Mouse (Mus musculus): ENCODE data around the gene Bcat2. TPM values are rescaled to one million over a fixed set of nuclear protein-coding genes. Genes with fewer than 3 reads are reported as not detected.

Gene Bcat2
- total RNA-seq, 2 experiments from 2014 or later, result 56.3 to 63.9 TPM

DNA sequence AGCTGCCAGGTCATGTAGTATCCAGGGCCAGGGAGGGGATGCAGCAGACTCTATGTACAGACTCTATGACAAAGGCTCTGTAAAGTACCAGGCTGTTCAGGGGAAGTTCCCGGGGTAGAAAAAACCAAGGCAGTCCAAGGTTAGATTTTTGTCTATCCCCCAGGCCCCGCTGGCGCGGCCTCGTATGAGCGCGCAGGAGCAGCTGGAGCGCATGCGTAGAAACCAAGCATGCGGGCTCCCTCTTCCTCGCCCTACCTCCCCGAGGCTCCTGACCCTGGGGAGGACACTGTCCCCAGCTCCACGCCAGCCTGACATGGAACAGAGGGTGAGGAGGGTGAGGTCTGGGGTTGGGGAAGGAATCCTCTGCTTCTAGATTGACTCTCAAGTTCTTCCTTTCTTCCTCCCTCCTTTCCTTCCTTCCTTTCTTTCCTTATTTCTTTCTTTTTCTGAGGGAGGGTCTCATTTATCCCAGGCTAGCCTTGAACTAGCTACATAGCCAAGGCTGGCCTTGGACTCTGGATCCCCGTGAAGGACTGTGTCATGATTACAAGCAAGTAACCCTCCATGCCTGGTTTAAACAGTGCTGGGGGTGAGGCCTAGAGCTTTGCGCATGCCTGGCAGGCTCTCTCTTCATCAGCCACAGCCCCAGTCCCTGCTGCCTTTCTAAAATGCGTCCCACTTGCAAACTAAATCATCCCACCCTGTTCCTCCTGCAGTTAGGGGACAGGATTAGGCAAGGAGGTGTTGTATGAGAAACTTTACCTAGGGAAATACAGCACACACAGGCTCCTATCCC lies 20.1 kb upstream of the Bcat2 start:
- DNase-seq, result no peak

GRCm38 (mm10) chr7:45550821-45551511 lies 19.0 kb upstream of the Bcat2 start:
- no peak for DNase-seq

DNA sequence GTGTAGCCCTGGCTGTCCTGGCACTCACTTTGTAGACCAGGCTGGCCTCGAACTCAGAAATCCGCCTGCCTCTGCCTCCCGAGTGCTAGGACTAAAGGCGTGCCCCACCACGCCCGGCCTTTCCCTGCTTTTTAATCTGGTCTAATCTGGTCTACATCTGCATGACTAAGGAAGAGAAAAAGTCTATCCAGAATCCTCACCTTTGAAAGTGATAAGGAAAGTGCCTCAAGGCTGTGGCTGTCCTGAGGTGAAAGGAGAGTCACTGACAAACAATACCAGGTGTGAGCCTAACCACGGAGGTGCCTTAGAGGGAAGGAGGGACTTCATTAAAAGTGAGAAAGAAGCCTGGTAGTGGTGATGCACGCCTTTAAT lies 18.5 kb upstream of the Bcat2 start:
- DNase-seq, result no peak

DNA sequence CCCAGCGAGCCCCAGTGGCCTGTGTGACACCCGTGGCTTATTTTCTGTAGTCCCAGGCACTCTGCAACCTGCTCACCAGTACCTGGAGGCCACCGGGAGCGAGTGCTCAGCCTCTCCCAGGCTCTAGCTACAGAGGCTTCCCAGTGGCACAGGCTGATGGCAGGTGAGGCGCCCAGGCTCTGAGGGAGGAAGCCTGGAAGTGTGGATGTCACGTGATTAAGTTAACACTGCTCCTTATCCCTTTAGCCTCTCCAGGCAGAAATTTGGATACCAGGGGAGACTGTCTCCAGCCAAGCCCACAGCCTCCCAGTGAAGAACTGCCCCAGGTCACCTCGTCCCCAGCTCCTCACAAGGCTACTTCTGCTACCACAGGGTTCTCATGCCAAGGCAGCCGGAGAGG lies 16.4 kb upstream of the Bcat2 start:
- no peak for DNase-seq

DNA sequence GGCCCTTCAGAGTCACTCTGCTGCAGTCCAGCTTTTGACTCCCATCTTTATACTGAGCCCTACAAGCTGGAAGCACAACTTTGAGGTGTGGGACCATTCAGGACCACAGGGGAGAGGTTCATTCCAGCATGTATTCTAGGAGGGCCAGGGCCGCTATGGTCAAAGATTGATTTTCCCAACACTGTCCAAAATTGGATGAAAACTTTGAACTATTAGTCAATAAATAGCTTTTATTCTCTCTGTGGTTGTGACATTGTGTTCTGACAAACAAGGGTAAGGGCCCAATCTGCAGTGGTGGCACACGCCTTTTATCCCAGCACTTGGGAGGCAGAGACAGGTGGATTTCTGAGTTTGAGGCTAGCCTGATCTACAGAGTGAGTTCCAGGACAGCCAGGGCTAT lies 16.0 kb upstream of the Bcat2 start:
- no peak for DNase-seq

DNA sequence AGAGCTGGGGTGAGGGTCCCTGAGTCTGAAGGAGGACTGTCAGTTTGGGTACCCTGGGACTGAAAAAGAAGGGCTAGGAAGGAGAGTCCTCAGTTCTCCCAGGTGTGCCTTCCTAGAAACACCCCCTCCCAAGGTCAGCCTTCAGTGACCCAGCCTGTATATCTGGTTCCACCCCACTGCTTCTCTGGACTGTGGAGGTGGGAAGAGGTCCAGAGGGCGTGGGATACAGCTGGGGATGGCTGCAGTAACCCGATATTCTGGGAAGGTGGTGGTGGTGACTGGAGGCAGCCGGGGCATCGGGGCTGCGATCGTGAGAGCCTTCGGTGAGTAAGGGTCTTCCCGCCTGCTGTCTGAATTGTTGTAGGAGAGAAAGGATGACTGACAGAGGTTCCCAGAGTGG lies 15.2 kb upstream of the Bcat2 start, which contains the start of gene Hsd17b14:
Gene Hsd17b14 (plus strand): TSS at position 150 of the 400 bp plus-strand sequence.
- DNase-seq, result no peak

DNA sequence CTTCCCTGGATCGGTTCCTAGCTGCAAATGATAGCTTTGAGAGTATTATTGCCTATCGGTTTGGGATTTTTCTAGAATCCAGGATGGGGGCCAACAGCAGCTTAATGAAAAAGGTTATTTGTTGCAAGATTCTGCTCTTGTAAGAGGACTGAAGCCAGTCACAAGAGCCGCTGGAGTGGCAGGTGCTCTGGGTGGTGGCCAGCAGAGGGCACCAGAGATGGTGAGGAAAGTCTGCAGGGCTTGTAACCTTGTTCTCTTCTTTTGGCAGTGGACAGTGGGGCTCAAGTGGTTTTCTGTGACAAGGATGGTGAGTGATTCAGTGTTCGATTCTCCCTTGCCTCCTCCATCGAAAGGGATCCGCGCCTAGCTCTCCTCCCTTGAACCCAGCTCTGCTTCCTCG lies 14.2 kb upstream of the Bcat2 start:
- peak; percentile 74 for DNase-seq

GRCm38 (mm10) chr7:45558907-45559306 lies 11.0 kb upstream of the Bcat2 start:
- DNase-seq, result no peak

DNA sequence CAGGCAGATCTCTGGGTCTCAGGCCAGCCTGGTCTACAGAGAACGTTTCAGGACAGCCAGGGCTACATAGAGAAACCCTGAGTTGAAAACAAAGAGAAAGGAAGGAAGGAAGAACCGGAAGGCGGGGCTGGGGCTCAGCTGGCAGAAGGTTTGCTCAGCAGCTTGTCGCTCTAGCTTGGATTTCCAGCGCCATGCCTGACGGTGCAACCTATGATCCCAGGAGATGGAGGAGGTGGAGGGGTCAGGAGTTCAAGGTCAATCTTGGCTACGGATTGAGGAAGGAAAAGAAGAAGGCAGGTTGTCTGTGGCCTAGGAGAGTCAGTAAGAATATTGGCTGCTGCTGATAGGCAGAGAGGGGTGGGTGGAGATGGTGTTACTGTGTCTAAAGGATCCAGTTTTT lies 9.7 kb upstream of the Bcat2 start:
- DNase-seq, result no peak

DNA sequence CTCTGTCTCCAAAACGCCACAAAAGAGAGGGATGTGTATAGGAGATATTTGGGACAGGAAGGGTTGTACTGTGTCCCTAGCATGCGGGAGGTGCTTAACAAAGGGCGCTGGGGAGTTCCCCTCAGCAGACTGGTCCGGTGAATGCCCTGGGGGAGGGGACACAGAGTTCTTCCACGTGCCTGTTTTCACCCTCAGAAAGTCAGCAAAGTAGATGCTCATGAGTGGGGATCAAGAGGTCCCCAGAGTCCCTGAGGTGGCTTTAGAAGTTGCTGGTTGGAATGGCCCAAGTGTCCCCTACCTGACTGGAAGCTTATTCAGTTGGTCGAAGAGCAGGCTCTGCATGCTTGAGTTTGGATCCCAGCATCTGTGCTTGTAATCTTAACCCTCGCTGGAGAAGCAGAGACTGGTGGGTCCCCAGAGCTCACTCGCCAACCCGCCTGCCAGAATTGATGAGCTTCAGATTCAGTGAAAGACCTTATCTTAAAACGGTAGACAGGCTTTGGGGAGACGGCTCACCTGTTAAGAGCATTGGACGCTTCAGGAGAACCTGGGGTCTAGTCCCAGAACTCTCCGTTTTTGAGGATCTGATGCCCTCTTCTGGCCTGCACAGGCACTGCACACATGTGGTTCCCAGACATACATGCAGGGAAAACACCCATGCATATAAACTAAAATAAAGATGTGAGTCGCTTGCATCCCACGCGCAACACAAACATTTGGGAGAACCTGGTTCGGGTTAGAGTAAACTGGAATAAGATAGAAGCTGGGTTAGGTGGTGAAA lies 8.9 kb upstream of the Bcat2 start:
- DNase-seq, result peak; percentile 55

DNA sequence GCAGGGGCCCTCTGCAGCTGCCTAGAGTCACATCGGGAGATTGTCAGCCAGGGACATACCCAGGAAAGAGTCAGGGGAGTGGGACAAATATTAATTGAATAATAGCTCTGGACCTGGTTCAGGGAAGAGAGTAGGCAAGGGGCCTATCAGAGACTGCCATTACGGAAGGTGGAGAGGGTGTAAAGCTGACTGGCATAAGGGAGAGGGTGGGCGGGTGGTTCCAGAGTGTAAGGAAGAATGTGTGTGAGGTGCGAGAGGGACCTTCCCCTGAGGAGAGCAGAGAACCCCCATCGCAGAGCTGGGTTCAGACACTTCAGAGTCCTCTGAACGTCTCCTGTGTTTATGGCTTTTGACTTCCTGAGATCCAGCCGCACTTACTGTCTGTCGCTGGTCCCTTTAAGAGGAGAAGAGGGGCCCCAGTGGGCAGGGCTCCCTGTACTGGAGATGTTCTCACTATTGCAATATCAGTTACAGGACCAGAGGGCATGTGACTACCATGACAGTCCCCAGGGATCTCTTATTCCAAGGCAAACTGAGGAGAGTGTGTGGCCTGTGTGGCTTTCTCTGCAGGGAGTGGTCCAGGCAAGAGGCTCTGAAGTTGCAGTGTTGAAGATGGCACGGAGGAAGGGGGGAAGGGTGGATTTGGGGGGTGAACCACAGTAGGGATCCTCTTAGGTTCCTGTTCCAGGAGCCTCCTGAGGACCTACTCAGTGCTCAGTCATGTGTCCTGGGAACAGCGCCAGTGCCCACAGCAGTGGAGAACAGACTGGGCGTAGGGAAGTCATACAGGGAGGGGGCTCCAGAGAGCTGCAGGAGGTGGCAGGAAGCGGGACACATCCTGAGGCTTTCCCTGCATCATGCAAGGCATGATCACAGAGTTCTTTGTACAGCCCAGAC lies 8.1 kb upstream of the Bcat2 start:
- DNase-seq, result peak; percentile 57

- DNase-seq, result no peak
Observed at GRCm38 (mm10) chr7:45564811-45565210, 5.1 kb upstream of the Bcat2 start.

- DNase-seq, result no peak
Observed at GRCm38 (mm10) chr7:45565446-45565845, 4.5 kb upstream of the Bcat2 start.

GRCm38 (mm10) chr7:45567112-45567779 lies 2.7 kb upstream of the Bcat2 start:
- no peak for DNase-seq

DNA sequence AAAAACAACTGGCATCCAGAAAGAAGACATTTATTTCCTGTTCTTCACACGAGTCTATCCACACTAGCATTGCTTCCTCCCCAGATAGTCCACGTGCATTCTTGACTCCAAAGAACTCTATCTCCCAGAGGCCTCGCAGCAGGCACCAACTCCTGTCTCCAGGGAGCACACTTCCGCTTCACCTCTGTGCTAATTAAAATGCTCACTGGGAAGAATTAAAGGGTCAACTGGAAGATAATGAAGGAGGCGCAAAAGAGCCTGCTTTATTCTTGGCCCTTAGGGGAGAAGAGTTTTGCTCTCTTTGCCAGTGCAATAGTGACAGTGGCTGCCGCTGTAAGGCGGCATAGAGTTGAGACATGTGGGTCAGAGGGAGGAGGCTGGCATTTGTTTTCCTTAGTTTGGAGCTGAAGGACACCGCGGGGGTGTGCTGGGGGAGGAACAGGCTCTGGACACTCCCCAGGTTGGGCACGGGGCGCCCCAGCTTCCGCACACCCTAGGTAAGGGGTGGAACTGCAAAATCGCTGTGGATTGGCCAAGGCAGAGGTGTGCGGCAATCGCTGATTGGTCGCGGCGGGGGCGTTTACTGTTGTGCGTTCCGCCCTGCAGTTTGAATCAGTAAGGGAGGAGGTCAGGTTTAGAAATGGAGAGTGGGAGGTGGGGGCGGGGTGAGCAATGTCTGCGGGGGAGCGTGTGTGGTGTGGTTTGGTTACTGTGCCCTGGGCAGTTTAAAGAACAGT lies 2.0 kb upstream of the Bcat2 start:
- DNase-seq, result peak; percentile 94

DNA sequence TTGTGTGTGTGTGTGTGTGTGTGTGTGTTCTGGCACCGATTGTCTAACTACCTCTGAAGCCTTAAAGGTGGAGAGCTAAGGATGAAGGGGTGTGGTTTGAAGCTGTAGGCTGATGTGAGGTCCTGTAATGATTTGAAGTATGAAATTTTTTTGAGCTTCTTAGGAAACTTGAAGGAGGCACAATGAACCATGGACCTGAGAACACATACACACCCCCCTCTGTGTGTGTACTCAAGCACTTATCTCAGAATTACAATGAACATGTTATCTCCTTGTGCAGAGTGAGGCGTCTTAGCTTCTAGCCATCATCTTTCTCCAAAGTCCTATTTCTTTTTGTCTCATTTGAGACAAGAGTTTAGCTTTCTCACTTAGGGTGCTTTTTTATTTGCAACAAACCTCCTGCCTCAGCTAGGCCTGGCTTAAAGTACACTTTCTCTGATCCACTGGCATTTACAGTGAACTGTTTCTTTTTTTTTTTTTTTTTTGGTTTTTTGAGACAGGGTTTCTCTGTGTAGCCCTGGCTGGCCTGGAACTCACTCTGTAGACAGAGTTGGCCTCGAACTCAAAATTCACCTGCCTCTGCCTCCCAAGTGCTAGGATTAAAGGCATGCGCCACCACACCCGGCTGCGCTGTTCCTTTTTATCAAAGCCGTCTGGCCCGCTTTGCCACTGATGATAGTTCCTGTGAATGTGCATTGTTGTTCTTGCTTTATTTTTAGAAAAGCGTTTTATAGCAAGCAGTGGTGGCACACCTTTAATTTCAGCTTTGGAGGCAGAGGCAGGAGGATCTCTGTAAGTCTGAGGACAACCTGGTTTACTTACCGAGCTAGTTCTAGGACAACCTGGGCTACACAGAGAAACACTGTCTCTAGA lies 1.1 kb upstream of the Bcat2 start:
- no peak for DNase-seq

DNA sequence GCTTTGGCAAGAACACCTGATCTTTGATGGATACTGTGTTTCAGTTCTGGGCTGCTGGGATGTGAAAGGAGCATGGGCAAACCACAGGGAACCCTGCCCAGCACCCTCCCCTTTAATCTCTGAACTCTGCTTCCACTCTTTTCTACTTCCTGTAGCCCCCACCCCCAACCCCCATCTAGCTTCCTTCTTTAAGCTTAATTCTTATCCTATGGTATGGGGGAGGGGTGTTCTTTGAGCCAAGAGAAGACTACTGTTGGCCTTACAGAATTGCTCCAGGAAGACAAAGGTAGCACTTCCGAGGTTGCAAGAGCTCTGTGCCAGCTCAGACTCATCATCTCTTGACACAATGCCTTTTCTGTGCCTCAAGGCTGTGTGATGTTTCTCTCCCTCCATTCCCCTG lies 2.0 kb downstream of the Bcat2 start:
- no peak for DNase-seq

- no peak for DNase-seq
Observed at GRCm38 (mm10) chr7:45573954-45574353, 4.0 kb downstream of the Bcat2 start.

All from gastrocnemius, postnatal 25 days (tissue).